Comparison of ENCODE assay signal across 8 mouse cellular contexts in the genomic region with DNA sequence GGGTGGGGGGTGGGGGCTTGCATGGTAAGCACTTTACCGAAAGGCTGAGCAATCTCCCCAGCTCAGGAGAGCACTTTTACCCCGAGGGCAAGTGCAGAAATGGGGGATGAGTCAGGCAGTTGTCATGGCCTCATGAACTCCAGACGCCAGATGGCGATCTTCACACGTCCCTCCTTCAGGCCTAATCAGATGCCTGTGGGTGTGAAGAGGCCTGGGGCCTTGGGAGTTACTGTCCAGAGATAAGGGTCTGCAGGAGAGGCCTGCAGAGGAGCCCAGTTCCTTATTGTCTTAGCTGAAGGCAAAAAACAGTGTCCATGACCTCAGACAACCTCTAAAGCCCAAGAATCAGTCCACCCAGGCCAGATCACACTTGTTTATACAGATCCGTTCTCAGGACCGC. TPM values are rescaled to one million over a fixed set of nuclear protein-coding genes. Genes with fewer than 3 reads are reported as not detected.
DNase-seq lines count a peak whose midpoint lies in the region; ATAC-seq and TF ChIP-seq lines count a peak whose summit lies in the region.

No protein-coding gene starts in this region.

- H3ac ChIP-seq in C2C12 (ENCODE audit: control insufficient read depth, insufficient read length, low read depth) = no peak overlapping the region

- no peaks in the 10 kb centered on the region for H3K9me3 ChIP-seq in heart, embryonic 14.5 days (ENCODE audit: control insufficient read depth, low read length)
- H3K9me3 ChIP-seq in liver, embryonic 16.5 days (replicated peaks; ENCODE audit: control insufficient read depth, low read length) = no peaks in the 10 kb centered on the region

- H3K4me2 ChIP-seq in heart, embryonic 14.5 days (ENCODE audit: low read length) = no peak overlapping the region
- no peak overlapping the region for H3K4me2 ChIP-seq in liver, embryonic 16.5 days (ENCODE audit: low read depth, low read length)

- H3K27ac ChIP-seq in heart, embryonic 14.5 days (replicated peaks in 1 of 2; ENCODE audit: control insufficient read depth in 1 of 2, insufficient read depth in 1 of 2, low read depth in 2 of 2, low read length in 2 of 2) = no peak overlapping the region
- H3K27ac ChIP-seq in liver, embryonic 16.5 days (ENCODE audit: low read length) = no peak overlapping the region

- peak; percentile 73 for ATAC-seq in common myeloid progenitor, adult 5-6 weeks (replicated peaks; ENCODE audit: low read depth, poor library complexity, severe bottlenecking)
- no peak for ATAC-seq in heart, embryonic 14.5 days (ENCODE audit: insufficient number of reproducible peaks, insufficient read depth, low FRiP score, low read depth)
- ATAC-seq in liver, embryonic 16.5 days (ENCODE audit: low read depth) = peak; percentile 41

- peak; percentile 84 for TF ChIP-seq CTCF in C2C12 (IDR thresholded peaks at IDR 0.05; ENCODE audit: control insufficient read depth, insufficient read depth, insufficient read length)

- H3K79me3 ChIP-seq in C2C12 (ENCODE audit: low read depth) = no peaks in the 10 kb centered on the region

- 12% methylated on average over 7 of the region's 7 CpGs for WGBS in heart, embryonic 14.5 days
- 29% methylated on average over 7 of the region's 7 CpGs for WGBS in liver, embryonic 16.5 days (ENCODE audit: insufficient replicate concordance)

- peaks cover 31 to 34% of the 10 kb centered on the region in 2 experiments for H3K4me1 ChIP-seq in heart, embryonic 14.5 days (ENCODE audit: control insufficient read depth in 2 of 2, insufficient read depth in 2 of 2, low read length in 2 of 2)
- H3K4me1 ChIP-seq in liver, embryonic 16.5 days (ENCODE audit: control insufficient read depth, low read depth, low read length) = no peaks in the 10 kb centered on the region; the same call in 1 of the 2 replicates

- no peaks in the 10 kb centered on the region for H3K27me3 ChIP-seq in C2C12 (ENCODE audit: control insufficient read depth, insufficient read depth, insufficient read length)
- H3K27me3 ChIP-seq in heart, embryonic 14.5 days (ENCODE audit: control insufficient read depth, insufficient read depth, low read length) = no peaks in the 10 kb centered on the region
- no peaks in the 10 kb centered on the region for H3K27me3 ChIP-seq in liver, embryonic 16.5 days (ENCODE audit: control insufficient read depth, insufficient read depth, low read depth, low read length)

- H3K9ac ChIP-seq in heart, embryonic 14.5 days (ENCODE audit: low read length) = peak overlapping the region; percentile 17; the same call in 1 of the 2 replicates
- H3K9ac ChIP-seq in liver, embryonic 16.5 days (ENCODE audit: low read depth, low read length) = no peak overlapping the region

- H3K79me2 ChIP-seq in C2C12 (ENCODE audit: control insufficient read depth, insufficient read depth) = peaks cover 3% of the 10 kb centered on the region

- H3K36me3 ChIP-seq in C2C12 (ENCODE audit: control insufficient read depth, insufficient read depth) = peaks cover 62% of the 10 kb centered on the region
- H3K36me3 ChIP-seq in heart, embryonic 14.5 days (ENCODE audit: control insufficient read depth, insufficient read depth, low read length) = peaks cover 61% of the 10 kb centered on the region
- H3K36me3 ChIP-seq in liver, embryonic 16.5 days (ENCODE audit: control insufficient read depth, insufficient read depth) = no peaks in the 10 kb centered on the region

- DNase-seq in R1 (ENCODE audit: low read depth, low spot score) = peak; percentile 92
- peak; percentile 87 for DNase-seq in kidney, postnatal 10 days
- DNase-seq in ovary, postnatal 14 days (ENCODE audit: low spot score) = peak; percentile 74
- DNase-seq in urinary bladder, postnatal 14 days (ENCODE audit: low spot score) = peak; percentile 86

- H3K4me3 ChIP-seq in C2C12 (ENCODE audit: insufficient read depth, poor library complexity, severe bottlenecking) = no peak overlapping the region
- H3K4me3 ChIP-seq in heart, embryonic 14.5 days (ENCODE audit: control insufficient read depth in 1 of 2, insufficient read depth in 1 of 2, low read depth in 1 of 2, low read length in 2 of 2) = no peak overlapping the region
- H3K4me3 ChIP-seq in liver, embryonic 16.5 days (ENCODE audit: low read depth, low read length) = no peak overlapping the region

TF ChIP-seq in C2C12, 6 proteins besides CTCF, POLR2A, EP300 and RAD21:
- TF ChIP-seq CEBPB (IDR thresholded peaks at IDR 0.05; ENCODE audit: low read depth) (no peak), FOSL1 (IDR thresholded peaks at IDR 0.05; ENCODE audit: insufficient read depth, low read length, poor library complexity, severe bottlenecking) (peak; percentile 27)

RNA-seq across cellular contexts. Expression of gene Fkbp10, which starts 10.4 kb away (rescaled TPM):
- 250 TPM for polyA plus RNA-seq in C2C12 (2012; fragmentation: generic; extraction: Trizol)
- not detected in 2 replicates for total RNA-seq in common myeloid progenitor, adult 5-6 weeks (2017)
- polyA plus RNA-seq in heart, embryonic 14.5 days (2014; fragmentation: Nextera tagmentation; extraction: Ambion mirVana) = 94.5 and 95.3 TPM in 2 replicates
- 7.9 and 8.4 TPM in 2 replicates for polyA plus RNA-seq in liver, embryonic 16.5 days (2015; fragmentation: Nextera tagmentation; extraction: Ambion mirVana)

RNA-seq across cellular contexts. Expression of gene P3h4, which starts 11.2 kb away (rescaled TPM):
- polyA plus RNA-seq in C2C12 (2012; fragmentation: generic; extraction: Trizol) = 185 TPM
- 1.1 TPM in 1 of 2 replicates, not detected in the other for total RNA-seq in common myeloid progenitor, adult 5-6 weeks (2017)
- 54.7 and 58.1 TPM in 2 replicates for polyA plus RNA-seq in heart, embryonic 14.5 days (2014; fragmentation: Nextera tagmentation; extraction: Ambion mirVana)
- 3.1 and 4.0 TPM in 2 replicates for polyA plus RNA-seq in liver, embryonic 16.5 days (2015; fragmentation: Nextera tagmentation; extraction: Ambion mirVana)

RNA-seq across cellular contexts. Expression of gene Nt5c3b, which starts 15.8 kb away (rescaled TPM):
- 83.4 TPM for polyA plus RNA-seq in C2C12 (2012; fragmentation: generic; extraction: Trizol)
- 33.1 and 47.7 TPM in 2 replicates for total RNA-seq in common myeloid progenitor, adult 5-6 weeks (2017)
- polyA plus RNA-seq in heart, embryonic 14.5 days (2014; fragmentation: Nextera tagmentation; extraction: Ambion mirVana) = 95.8 and 102 TPM in 2 replicates
- polyA plus RNA-seq in liver, embryonic 16.5 days (2015; fragmentation: Nextera tagmentation; extraction: Ambion mirVana) = 14.9 and 16.0 TPM in 2 replicates

RNA-seq across cellular contexts. Expression of gene Klhl10, which starts 15.9 kb away (rescaled TPM):
- polyA plus RNA-seq in C2C12 (2012; fragmentation: generic; extraction: Trizol) = 0.12 TPM
- not detected in 2 replicates for total RNA-seq in common myeloid progenitor, adult 5-6 weeks (2017)
- polyA plus RNA-seq in heart, embryonic 14.5 days (2014; fragmentation: Nextera tagmentation; extraction: Ambion mirVana) = 0.36 and 0.44 TPM in 2 replicates
- polyA plus RNA-seq in liver, embryonic 16.5 days (2015; fragmentation: Nextera tagmentation; extraction: Ambion mirVana) = 0.07 TPM in 1 of 2 replicates, not detected in the other

RNA-seq across cellular contexts. Expression of gene Jup, which starts 28.3 kb away (rescaled TPM):
- polyA plus RNA-seq in C2C12 (2012; fragmentation: generic; extraction: Trizol) = 127 TPM
- 1.9 and 2.5 TPM in 2 replicates for total RNA-seq in common myeloid progenitor, adult 5-6 weeks (2017)
- 117 and 118 TPM in 2 replicates for polyA plus RNA-seq in heart, embryonic 14.5 days (2014; fragmentation: Nextera tagmentation; extraction: Ambion mirVana)
- 15.5 and 17.7 TPM in 2 replicates for polyA plus RNA-seq in liver, embryonic 16.5 days (2015; fragmentation: Nextera tagmentation; extraction: Ambion mirVana)

Comparison
In these comparisons a context has a peak if more than half of its experiments do, and no peak if none do; other contexts are left out.
1. RNA of gene Fkbp10, which starts 10.4 kb away (polyA plus RNA-seq): 250 TPM in C2C12 (single experiment) and 94.5 to 95.3 TPM in heart, embryonic 14.5 days; 7.9 to 8.4 TPM in liver, embryonic 16.5 days; every median in the first group is over 10 times any median in the second.
2. RNA of gene P3h4, which starts 11.2 kb away (polyA plus RNA-seq): 185 TPM in C2C12 (single experiment) and 54.7 to 58.1 TPM in heart, embryonic 14.5 days; 3.1 to 4.0 TPM in liver, embryonic 16.5 days; every median in the first group is over 10 times any median in the second.
3. Peak in every context shown above with its lines, with median percentiles within 50 percentile points of each other: DNase-seq.